Mouse (Mus musculus) heart, postnatal 0 days (tissue): ENCODE measurements around the gene 2410131K14Rik.

ENCODE experiments used
- CTCF ChIP-seq: IDR thresholded peaks from 2 replicates; pipeline ENCODE4 v1.5.1; 2016; ENCODE audit warnings: antibody characterized with exemption, control low read depth, low read depth
- EP300 ChIP-seq: IDR thresholded peaks from 2 replicates; pipeline ENCODE4 v1.6.1; 2016; ENCODE audit warnings: antibody characterized with exemption, low read depth

- TF ChIP-seq CTCF, result no peak
- no peak for TF ChIP-seq EP300
These were observed 19.3 kb downstream of the 2410131K14Rik start for GRCm38 (mm10) chr5:118264279-118264678.
